Mouse (Mus musculus): ENCODE data around the gene Cenpv.

The Cenpv gene

GRCm38 (mm10) chr11:62554163-62554855 lies 15.2 kb upstream of the Cenpv start:
- no peak for DNase-seq (ENCODE audit: low read depth in 1 of 2, low spot score in 2 of 2)

GRCm38 (mm10) chr11:62553633-62554032 lies 14.6 kb upstream of the Cenpv start:
- DNase-seq (ENCODE audit: low read depth in 1 of 2, low spot score in 2 of 2): no peak

- DNase-seq (ENCODE audit: low read depth in 1 of 2, low spot score in 2 of 2): no peak
These were observed 14.1 kb upstream of the Cenpv start for GRCm38 (mm10) chr11:62553186-62553585.

GRCm38 (mm10) chr11:62551226-62552119 lies 12.4 kb upstream of the Cenpv start:
- DNase-seq (ENCODE audit: low read depth in 1 of 2, low spot score in 2 of 2): peak; percentile 75 to 88

- DNase-seq (ENCODE audit: low read depth in 1 of 2, low spot score in 2 of 2): peak; percentile 96 to 97
These were observed 11.7 kb upstream of the Cenpv start, which contains the start of gene Ubb for GRCm38 (mm10) chr11:62550727-62551225. Ubb (plus strand) TSS chr11:62551171.

GRCm38 (mm10) chr11:62550227-62550685 lies 11.2 kb upstream of the Cenpv start:
- DNase-seq (ENCODE audit: low read depth in 1 of 2, low spot score in 2 of 2): peak; percentile 71 to 80

GRCm38 (mm10) chr11:62549782-62550181 lies 10.7 kb upstream of the Cenpv start:
- peak; percentile 28 to 43 for DNase-seq (ENCODE audit: low read depth in 1 of 2, low spot score in 2 of 2)

- no peak for DNase-seq (ENCODE audit: low read depth in 1 of 2, low spot score in 2 of 2)
These were observed 4.9 kb upstream of the Cenpv start for GRCm38 (mm10) chr11:62543991-62544390.

- no peak for DNase-seq (ENCODE audit: low read depth in 1 of 2, low spot score in 2 of 2)
These were observed 2.5 kb upstream of the Cenpv start for GRCm38 (mm10) chr11:62541581-62541980.

- no peak for DNase-seq (ENCODE audit: low read depth in 1 of 2, low spot score in 2 of 2)
These were observed 1.9 kb upstream of the Cenpv start for GRCm38 (mm10) chr11:62540969-62541368.

- DNase-seq (ENCODE audit: low read depth in 1 of 2, low spot score in 2 of 2): no peak
These were observed 1.1 kb upstream of the Cenpv start for GRCm38 (mm10) chr11:62540167-62540566.

GRCm38 (mm10) chr11:62538321-62539088 lies 556 bp downstream of the Cenpv start:
- no peak for DNase-seq (ENCODE audit: low read depth in 1 of 2, low spot score in 2 of 2)

- no peak for DNase-seq (ENCODE audit: low read depth in 1 of 2, low spot score in 2 of 2)
These were observed 1.5 kb downstream of the Cenpv start for GRCm38 (mm10) chr11:62537590-62537989.

GRCm38 (mm10) chr11:62537089-62537488 lies 2.0 kb downstream of the Cenpv start:
- no peak for DNase-seq (ENCODE audit: low read depth in 1 of 2, low spot score in 2 of 2)

- no peak for DNase-seq (ENCODE audit: low read depth in 1 of 2, low spot score in 2 of 2)
These were observed 16.8 kb downstream of the Cenpv start for GRCm38 (mm10) chr11:62522283-62522682.

GRCm38 (mm10) chr11:62518991-62519390 lies 20.1 kb downstream of the Cenpv start:
- DNase-seq (ENCODE audit: low read depth in 1 of 2, low spot score in 2 of 2): no peak

GRCm38 (mm10) chr11:62513311-62513710 lies 25.8 kb downstream of the Cenpv start:
- no peak for DNase-seq (ENCODE audit: low read depth in 1 of 2, low spot score in 2 of 2)

- DNase-seq (ENCODE audit: low read depth in 1 of 2, low spot score in 2 of 2): no peak
These were observed 26.5 kb downstream of the Cenpv start for GRCm38 (mm10) chr11:62512529-62513080.

- DNase-seq (ENCODE audit: low read depth in 1 of 2, low spot score in 2 of 2): no peak
These were observed 27.4 kb downstream of the Cenpv start for GRCm38 (mm10) chr11:62511444-62512202.

- no peak for DNase-seq (ENCODE audit: low read depth in 1 of 2, low spot score in 2 of 2)
These were observed 28.1 kb downstream of the Cenpv start for GRCm38 (mm10) chr11:62510956-62511355.
